Mouse (Mus musculus): ENCODE data around the gene Gm28047. TPM values are rescaled to one million over a fixed set of nuclear protein-coding genes. Genes with fewer than 3 reads are reported as not detected.
"Not testable (repeated sequence)": the region's sequence is repeated elsewhere in the genome, so short reads cannot be mapped to it uniquely, and the experiment has no call there.

Gene Gm28047
- polyA plus RNA-seq (2015; fragmentation: Nextera tagmentation; extraction: Ambion mirVana): not detected in 2 replicates

- Histone ChIP-seq H3K27me3 (replicated peaks) (no peaks in the 10 kb centered on the region), H3K4me1 (peaks cover 22% of the 10 kb centered on the region), H3K27ac (peak within 1 kb of the TSS; percentile 98), H3K4me2 (peak within 1 kb of the TSS; percentile 77), H3K4me3 (peak within 1 kb of the TSS; percentile 88), H3K9ac (peak within 1 kb of the TSS; percentile 75), H3K36me3 (replicated peaks) (no peaks in the 10 kb centered on the region), H3K9me3 (no peaks in the 10 kb centered on the region)
- under 1% methylated on average over 51 of the region's 51 CpGs for WGBS
- peak; percentile 100 for ATAC-seq (replicated peaks)
Measured at GRCm38 (mm10) chr15:102624970-102625686, at the start of gene Gm28047, which contains the start of gene Atf7. Gene Gm28047, minus strand, starts transcription at chr15:102625067. Gene Atf7, minus strand, starts transcription at chr15:102625464.

- Histone ChIP-seq H3K36me3 (replicated peaks) (no peaks in the 10 kb centered on the region), H3K27ac (peak overlapping the region; percentile 97), H3K4me1 (peaks cover 41% of the 10 kb centered on the region), H3K27me3 (replicated peaks) (no peaks in the 10 kb centered on the region), H3K9ac (no peak overlapping the region), H3K4me3 (peak overlapping the region; percentile 82), H3K4me2 (peak overlapping the region; percentile 76), H3K9me3 (no peaks in the 10 kb centered on the region)
- WGBS: 3% methylated on average over 10 of the region's 10 CpGs
- peak; percentile 74 for ATAC-seq (replicated peaks)
Measured at GRCm38 (mm10) chr15:102673548-102673947, 48.7 kb upstream of the Gm28047 start.

DNA sequence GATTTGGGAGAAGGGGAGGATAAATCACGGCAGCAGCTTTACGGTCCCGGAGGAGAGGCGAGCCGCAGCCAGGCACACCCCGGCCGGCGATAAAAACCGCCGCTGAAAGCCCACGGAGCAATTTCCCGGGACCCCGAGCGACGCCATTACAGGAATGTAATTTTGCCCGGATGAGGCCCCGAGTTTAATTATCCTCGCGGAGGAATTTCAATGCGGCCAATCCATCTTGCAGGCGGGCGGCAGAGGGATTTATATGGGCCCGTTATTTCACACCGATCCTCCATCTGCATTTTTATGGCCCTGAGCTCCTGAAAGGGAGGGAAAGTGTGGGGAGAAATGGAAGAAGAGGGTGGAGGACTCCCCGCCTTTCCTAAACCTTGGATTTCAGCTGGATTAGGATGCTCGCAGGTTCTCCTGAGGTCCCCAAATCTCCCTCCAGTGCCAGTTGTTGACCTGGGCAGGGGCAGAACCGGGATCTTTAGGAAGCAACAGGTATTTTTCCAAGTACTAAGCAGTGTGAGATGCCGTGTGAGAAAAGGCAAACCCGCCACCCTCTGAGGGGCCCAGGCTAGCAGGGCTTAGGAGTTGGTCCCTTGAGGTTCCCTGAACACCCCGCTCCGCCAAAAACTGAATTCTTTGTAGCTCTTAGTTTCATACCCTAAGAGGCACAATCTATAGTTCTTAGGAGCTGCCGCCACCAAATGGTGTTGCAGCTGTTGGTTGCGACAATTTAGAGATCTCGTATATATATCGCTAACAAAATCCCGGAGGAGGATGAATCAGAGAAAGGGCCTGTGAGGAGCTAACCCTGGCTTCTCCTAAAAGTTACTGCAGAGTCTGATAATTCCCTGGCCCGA, 47.6 kb upstream of the Gm28047 start, which contains the start of gene Atp5g2:
Gene Atp5g2 (minus strand): TSS at position 138 of the 857 bp plus-strand sequence.
- ATAC-seq (replicated peaks): no peak
- WGBS: 2% methylated on average over 37 of the region's 37 CpGs
- peak within 1 kb of the TSS; percentile 70 for H3K9ac ChIP-seq

GRCm38 (mm10) chr15:102671721-102672214, 46.9 kb upstream of the Gm28047 start:
- Histone ChIP-seq H3K4me1 (peaks cover 41% of the 10 kb centered on the region), H3K4me2 (peak overlapping the region; percentile 76), H3K36me3 (replicated peaks) (no peaks in the 10 kb centered on the region), H3K27me3 (replicated peaks) (no peaks in the 10 kb centered on the region), H3K4me3 (peak overlapping the region; percentile 82), H3K9me3 (no peaks in the 10 kb centered on the region), H3K27ac (peak overlapping the region; percentile 97), H3K9ac (peak overlapping the region; percentile 70)
- peak; percentile 58 for ATAC-seq (replicated peaks)
- under 1% methylated on average over 34 of the region's 34 CpGs for WGBS

More for the DNA sequence above, 47.6 kb upstream of the Gm28047 start, which contains the start of gene Atp5g2:
- H3K27me3 ChIP-seq (replicated peaks): no peaks in the 10 kb centered on the region
- H3K4me1 ChIP-seq: peaks cover 41% of the 10 kb centered on the region
- H3K36me3 ChIP-seq (replicated peaks): no peaks in the 10 kb centered on the region
- H3K4me2 ChIP-seq: peak within 1 kb of the TSS; percentile 76
- peak within 1 kb of the TSS; percentile 82 for H3K4me3 ChIP-seq
- no peaks in the 10 kb centered on the region for H3K9me3 ChIP-seq
- peak within 1 kb of the TSS; percentile 97 for H3K27ac ChIP-seq

- under 1% methylated on average over 52 of the region's 53 CpGs for WGBS
Measured at GRCm38 (mm10) chr15:102670767-102671575, 46.1 kb upstream of the Gm28047 start.

DNA sequence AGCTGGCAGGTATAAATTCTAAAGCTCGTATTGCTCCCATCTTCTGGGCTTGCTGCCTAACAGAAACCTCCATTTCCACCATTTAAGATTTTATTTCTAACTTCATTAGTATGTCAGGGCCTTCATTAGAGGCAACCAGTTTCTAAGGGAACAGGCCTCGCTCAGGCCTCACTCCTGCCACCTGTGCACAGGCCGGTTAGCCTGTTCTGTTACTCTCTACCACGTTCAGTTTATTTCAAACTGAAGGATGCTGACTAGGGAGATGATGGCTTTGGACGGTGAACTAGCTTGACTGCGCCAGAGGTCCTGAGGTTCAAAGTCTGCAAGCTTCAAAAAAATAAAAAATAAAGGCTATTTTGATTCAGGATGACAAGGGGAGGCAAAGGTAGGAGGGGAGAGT, 45.4 kb upstream of the Gm28047 start:
- peak overlapping the region; percentile 82 for H3K4me3 ChIP-seq
- 8% methylated on average over 6 of the region's 6 CpGs for WGBS
- H3K9me3 ChIP-seq: no peaks in the 10 kb centered on the region
- H3K27me3 ChIP-seq (replicated peaks): no peaks in the 10 kb centered on the region
- no peaks in the 10 kb centered on the region; the same call in 1 of the 2 replicates for H3K36me3 ChIP-seq (replicated peaks)
- peaks cover 41% of the 10 kb centered on the region for H3K4me1 ChIP-seq
- peak; percentile 10 for ATAC-seq (replicated peaks)
- peak overlapping the region; percentile 97 for H3K27ac ChIP-seq
- peak overlapping the region; percentile 93 for H3K9ac ChIP-seq
- H3K4me2 ChIP-seq: peak overlapping the region; percentile 76

More at GRCm38 (mm10) chr15:102670767-102671575, 46.1 kb upstream of the Gm28047 start:
- Histone ChIP-seq H3K9me3 (no peaks in the 10 kb centered on the region), H3K9ac (peak overlapping the region; percentile 93), H3K27me3 (replicated peaks) (no peaks in the 10 kb centered on the region), H3K4me2 (peak overlapping the region; percentile 76), H3K4me3 (peak overlapping the region; percentile 82), H3K27ac (peak overlapping the region; percentile 97), H3K36me3 (replicated peaks) (no peaks in the 10 kb centered on the region), H3K4me1 (peaks cover 41% of the 10 kb centered on the region)
- ATAC-seq (replicated peaks): peak; percentile 91

DNA sequence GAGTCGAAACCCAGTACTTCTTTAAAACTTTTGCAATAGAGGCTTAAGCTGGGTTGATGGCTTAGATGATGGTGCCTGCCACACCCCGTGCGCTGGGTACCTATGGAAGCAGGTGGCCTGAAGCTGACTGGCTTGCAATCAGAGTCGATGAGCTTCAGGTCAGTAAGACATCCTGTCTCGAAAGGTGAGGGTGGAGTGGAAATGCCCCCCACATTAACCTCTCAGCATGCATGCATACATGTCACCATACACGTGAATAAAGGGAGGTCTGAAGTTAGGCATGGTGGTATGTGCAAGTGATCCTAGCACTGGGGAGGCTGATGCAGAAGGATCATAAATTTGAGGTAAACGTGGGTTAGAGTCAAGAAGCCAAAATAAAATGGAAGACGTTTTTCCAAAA, 44.7 kb upstream of the Gm28047 start:
- WGBS: 87% methylated on average over 8 of the region's 8 CpGs
- no peak overlapping the region for H3K9ac ChIP-seq
- H3K4me3 ChIP-seq: no peak overlapping the region
- H3K9me3 ChIP-seq: no peaks in the 10 kb centered on the region
- H3K4me2 ChIP-seq: peak overlapping the region; percentile 76; the same call in 1 of the 2 replicates
- no peaks in the 10 kb centered on the region for H3K27me3 ChIP-seq (replicated peaks)
- no peak overlapping the region for H3K27ac ChIP-seq
- no peak for ATAC-seq (replicated peaks)
- peaks cover 41% of the 10 kb centered on the region for H3K4me1 ChIP-seq
- peaks cover 3% of the 10 kb centered on the region for H3K36me3 ChIP-seq (replicated peaks)

- Histone ChIP-seq H3K27ac (no peak overlapping the region), H3K36me3 (replicated peaks) (peaks cover 19% of the 10 kb centered on the region), H3K9ac (no peak overlapping the region), H3K27me3 (replicated peaks) (no peaks in the 10 kb centered on the region), H3K9me3 (no peaks in the 10 kb centered on the region), H3K4me3 (no peak overlapping the region), H3K4me2 (no peak overlapping the region), H3K4me1 (peaks cover 13% of the 10 kb centered on the region)
- no peak for ATAC-seq (replicated peaks)
- 64% methylated on average over 4 of the region's 4 CpGs for WGBS
Measured at GRCm38 (mm10) chr15:102665494-102665893, 40.6 kb upstream of the Gm28047 start.

- ATAC-seq (replicated peaks): no peak
- no peak overlapping the region for H3K4me3 ChIP-seq
- H3K27ac ChIP-seq: no peak overlapping the region
- no peaks in the 10 kb centered on the region for H3K27me3 ChIP-seq (replicated peaks)
- H3K4me2 ChIP-seq: no peak overlapping the region
- 83% methylated on average over 8 of the region's 8 CpGs for WGBS
- no peaks in the 10 kb centered on the region for H3K4me1 ChIP-seq
- no peaks in the 10 kb centered on the region for H3K9me3 ChIP-seq
- H3K36me3 ChIP-seq (replicated peaks): peaks cover 19% of the 10 kb centered on the region
- H3K9ac ChIP-seq: no peak overlapping the region
Measured at GRCm38 (mm10) chr15:102663825-102664224, 39.0 kb upstream of the Gm28047 start.

GRCm38 (mm10) chr15:102662601-102663000, 37.7 kb upstream of the Gm28047 start:
- 100% methylated on average over 1 of the region's 2 CpGs for WGBS
- not testable (repeated sequence) for H3K27ac ChIP-seq; H3K4me1 ChIP-seq; H3K27me3 ChIP-seq (replicated peaks); H3K4me3 ChIP-seq; H3K9me3 ChIP-seq; H3K4me2 ChIP-seq; ATAC-seq (replicated peaks); H3K9ac ChIP-seq
- H3K36me3 ChIP-seq (replicated peaks): peaks cover 19% of the 10 kb centered on the region

- Histone ChIP-seq H3K27ac (0 out of 2 replicates have a peak overlapping the region, but pooled peaks have one; percentile 15), H3K4me2 (no peak overlapping the region), H3K4me1 (no peaks in the 10 kb centered on the region), H3K36me3 (replicated peaks) (peaks cover under 1% of the 10 kb centered on the region; the same call in 1 of the 2 replicates), H3K27me3 (replicated peaks) (no peaks in the 10 kb centered on the region), H3K9me3 (no peaks in the 10 kb centered on the region), H3K4me3 (no peak overlapping the region), H3K9ac (no peak overlapping the region)
- WGBS: 78% methylated on average over 3 of the region's 3 CpGs
- no peak for ATAC-seq (replicated peaks)
Measured at GRCm38 (mm10) chr15:102657926-102658381, 33.1 kb upstream of the Gm28047 start.
